Mouse (Mus musculus) neutrophil, adult 5-6 weeks (primary cell): ENCODE data around the gene Il20. TPM values are rescaled to one million over a fixed set of nuclear protein-coding genes. Genes with fewer than 3 reads are reported as not detected.

ENCODE experiments used
- ATAC-seq: fragments of 151-379, 151-347 bp; 2 replicates; pipeline ENCODE4 v1.8.0; 2017; ENCODE audit warnings: mild to moderate bottlenecking, moderate TSS enrichment; ENCODE audit not compliant: insufficient number of reproducible peaks, poor library complexity, low FRiP score, severe bottlenecking; ENCODE audit errors: extremely low read depth
- total RNA-seq: library from RNA; stranded (forward); fragments of 200-1000 nt; gene quantifications from 2 replicates; pipeline ENCODE4 v1.2.3, GENCODE M21; 2017

The Il20 gene
- total RNA-seq, 1 experiment from 2014 or later, result not detected

DNA sequence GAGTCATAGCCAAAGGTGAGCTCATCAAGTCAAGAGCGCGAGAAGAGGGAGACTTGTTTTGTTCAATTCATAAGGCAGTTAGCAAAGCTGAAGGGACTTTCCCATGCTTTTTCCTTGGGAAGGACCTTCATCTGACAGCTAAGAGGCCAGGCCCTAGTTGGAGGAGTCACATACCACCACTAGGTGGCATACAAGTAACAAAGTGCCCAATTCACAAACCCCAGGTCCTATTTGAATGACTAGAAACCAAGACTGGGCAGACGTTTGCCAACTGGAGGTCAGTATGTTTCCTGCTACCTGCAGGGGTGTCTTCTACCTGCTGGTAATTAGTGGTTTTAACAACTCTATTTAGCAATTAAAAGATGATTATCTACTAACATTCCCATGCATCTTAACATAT lies 36.1 kb downstream of the Il20 start:
- ATAC-seq, result peak; percentile 22; the same call in 1 of the 2 replicates

DNA sequence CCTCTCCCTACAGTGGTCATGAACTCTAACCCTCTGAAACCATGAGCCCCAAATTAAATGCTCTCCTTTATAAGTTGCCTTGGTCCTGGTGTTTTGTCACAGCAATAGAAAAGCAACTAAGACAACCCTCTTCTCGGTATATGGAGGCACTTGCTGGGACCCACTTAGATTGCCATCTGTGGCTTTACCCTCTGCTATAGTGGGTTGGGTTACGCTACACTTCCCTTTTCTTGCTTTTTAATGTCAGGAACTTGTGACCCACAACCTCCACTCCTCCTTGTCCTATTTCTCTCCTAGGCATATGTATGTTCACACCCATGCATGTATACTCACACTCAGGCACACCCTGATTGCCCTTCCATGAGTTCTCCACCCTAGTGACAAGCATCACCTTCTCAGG lies 38.3 kb downstream of the Il20 start:
- no peak for ATAC-seq

DNA sequence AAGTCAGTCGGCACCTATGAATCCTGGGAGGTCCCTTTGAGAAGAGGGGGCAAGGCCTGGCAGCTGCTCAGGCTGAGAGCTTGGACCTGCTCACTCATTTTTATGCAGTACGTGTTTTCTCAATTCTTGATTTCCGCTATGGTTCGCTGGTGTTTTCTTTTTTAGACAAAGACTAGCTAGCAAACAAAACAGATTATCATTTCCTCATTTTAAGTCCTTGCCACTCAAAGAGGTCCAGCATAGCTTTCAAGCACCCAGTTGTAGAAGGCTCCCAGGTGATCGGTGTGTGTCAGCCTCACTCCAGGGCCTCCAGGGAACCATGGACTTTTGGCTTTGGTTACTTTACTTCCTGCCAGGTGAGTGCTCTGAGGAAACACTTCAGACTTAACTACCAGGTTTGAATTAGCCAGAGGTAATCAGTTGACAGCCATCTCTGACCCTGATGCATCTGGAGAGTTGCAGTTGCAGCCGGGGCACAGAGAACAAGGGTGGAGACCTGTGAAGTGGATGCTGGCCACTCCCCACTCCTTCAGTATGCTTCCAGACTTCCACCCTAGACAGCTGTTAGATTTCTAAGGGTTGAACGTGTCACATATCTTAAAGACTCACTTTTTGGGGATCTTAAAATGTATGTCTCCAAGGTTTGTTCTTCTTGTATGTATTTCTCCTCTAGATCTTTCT lies 45.6 kb downstream of the Il20 start, which contains the start of gene Fcmr:
Gene Fcmr, plus strand, starts transcription at position 129 of the 681 bp plus-strand sequence.
- ATAC-seq, result peak; percentile 30; the same call in 1 of the 2 replicates

DNA sequence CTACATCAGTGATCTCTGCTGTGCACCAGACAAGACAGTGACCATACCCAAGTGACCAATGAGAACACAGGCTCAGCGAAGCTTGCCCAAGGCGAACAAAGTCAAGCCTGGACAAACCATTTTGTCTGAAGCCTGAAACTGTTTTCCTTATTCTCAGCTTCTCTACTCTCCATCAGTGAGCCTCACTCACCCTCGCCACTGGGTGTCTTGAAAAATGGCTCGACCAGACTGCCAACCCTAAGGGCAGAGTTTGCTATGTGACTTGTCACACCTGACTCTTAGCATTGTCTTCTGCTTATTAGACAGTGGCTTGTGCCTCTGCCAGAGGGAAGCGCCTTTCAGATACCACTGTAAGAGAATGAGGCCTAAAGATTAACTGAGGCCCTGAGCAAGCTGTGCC lies 46.5 kb downstream of the Il20 start:
- ATAC-seq, result no peak

DNA sequence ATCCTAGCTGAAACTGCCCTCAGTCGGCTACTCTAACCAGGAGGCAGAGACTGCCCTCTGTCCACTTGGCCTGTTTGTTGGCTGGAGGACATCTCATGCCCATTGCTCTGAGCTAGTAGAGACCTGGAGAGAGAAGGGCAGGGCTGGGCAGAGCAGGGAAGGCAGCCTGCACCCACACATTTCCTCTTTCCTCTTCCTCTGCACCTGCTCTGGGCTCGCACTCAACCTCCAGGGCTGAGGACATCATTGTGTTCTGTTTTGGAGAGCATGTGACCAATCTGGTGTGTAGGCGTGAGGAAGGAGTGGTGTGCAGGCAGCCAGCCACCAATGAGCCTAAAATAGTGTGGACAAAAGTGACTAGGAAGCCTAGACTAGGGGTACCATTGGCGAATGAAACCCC lies 47.0 kb downstream of the Il20 start:
- peak; percentile 91 for ATAC-seq

DNA sequence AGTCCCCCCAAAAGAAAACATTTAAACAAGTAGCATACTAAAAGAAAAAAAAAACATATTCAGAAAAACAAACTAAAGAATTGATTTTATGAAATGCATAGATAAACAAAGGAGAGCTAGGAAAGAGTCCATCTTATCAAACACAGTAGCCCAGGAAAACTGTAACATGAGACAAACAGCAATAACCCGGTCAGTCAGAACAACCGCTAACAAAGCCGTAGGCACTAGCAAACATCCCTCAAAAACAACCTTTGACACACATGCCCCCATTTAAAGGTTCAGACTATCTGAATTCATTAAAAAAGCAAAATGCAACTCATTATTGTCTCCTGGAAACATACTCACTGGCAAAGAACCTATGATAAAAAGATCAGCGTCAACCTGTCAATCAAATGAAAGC lies 53.8 kb downstream of the Il20 start:
- ATAC-seq, result no peak

Other genes with a start within 250 kb of the Il20 start
- gene C4bp, start 249.8 kb downstream of the Il20 start, total RNA-seq, result 0.12 TPM in 1 of 2 replicates, not detected in the other
- gene Gm29427, start 195.7 kb downstream of the Il20 start, total RNA-seq, result not detected in 2 replicates
- 12.6 and 13.6 TPM in 2 replicates for gene Yod1, start 194.1 kb downstream of the Il20 start, total RNA-seq
- gene Pfkfb2, start 182.2 kb downstream of the Il20 start, total RNA-seq, result 15.8 and 20.0 TPM in 2 replicates
- gene AA986860, start 179.5 kb downstream of the Il20 start, total RNA-seq, result 1.4 and 3.1 TPM in 2 replicates
- gene Fcamr, start 110.5 kb downstream of the Il20 start, total RNA-seq, result not detected in 2 replicates
- 1.5 and 1.8 TPM in 2 replicates for gene Pigr, start 84.8 kb downstream of the Il20 start, total RNA-seq
- 429 and 440 TPM in 2 replicates for gene Fcmr, start 45.8 kb downstream of the Il20 start, total RNA-seq
- not detected in 2 replicates for gene Il24, start 24.0 kb downstream of the Il20 start, total RNA-seq
- gene Il19, start 28.7 kb upstream of the Il20 start, total RNA-seq, result not detected in 2 replicates
- not detected in 2 replicates for gene Il10, start 108.4 kb upstream of the Il20 start, total RNA-seq
- gene Mapkapk2, start 186.4 kb upstream of the Il20 start, total RNA-seq, result 103 and 112 TPM in 2 replicates
- 1.2 and 1.7 TPM in 2 replicates for gene Dyrk3, start 226.9 kb upstream of the Il20 start, total RNA-seq
- 18.4 and 19.5 TPM in 2 replicates for gene Eif2d, start 241.7 kb upstream of the Il20 start, total RNA-seq